Mouse (Mus musculus): ENCODE data around the gene Ppp2r2c.

DNA sequence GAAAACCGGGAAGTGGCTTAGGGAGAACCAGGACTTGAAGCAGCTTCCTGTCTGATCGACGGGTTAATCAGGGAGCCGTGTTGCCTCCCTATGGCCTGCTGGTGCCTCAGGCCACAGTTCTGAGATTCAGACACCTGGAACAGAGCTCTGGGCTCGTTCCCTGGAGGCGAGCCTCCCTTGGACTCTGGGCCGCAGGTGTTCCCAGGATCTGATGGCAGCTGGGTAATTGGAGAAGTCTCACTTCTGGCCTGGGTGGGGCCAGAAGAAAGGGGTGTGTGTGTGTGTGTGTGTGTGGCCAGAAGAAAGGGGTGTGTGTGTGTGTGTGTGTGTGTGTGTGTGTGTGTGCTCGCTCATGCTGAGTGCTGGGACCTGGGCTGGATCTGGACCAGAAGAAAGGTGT lies 65.1 kb downstream of the Ppp2r2c start:
- TF ChIP-seq POLR2A (IDR thresholded peaks at IDR 0.05; ENCODE audit: borderline replicate concordance, control insufficient read depth, low read depth, low read length) (no peak), CTCF (IDR thresholded peaks at IDR 0.05; ENCODE audit: control insufficient read depth, insufficient read depth, low read length) (no peak)
